Mouse (Mus musculus): ENCODE measurements at regions not wholly inside any gene's neighbourhood (a gene's known extent, or its start where the extent isn't known, plus 50 kb on each side); places are given as distances from the start of the nearest gene placed in this dataset.

- H3K4me2 ChIP-seq (ENCODE audit: low read depth, low read length): no peak overlapping the region
- WGBS: 56% methylated on average over 16 of the region's 16 CpGs
- no peaks in the 10 kb centered on the region for H3K36me3 ChIP-seq (ENCODE audit: control insufficient read depth, insufficient read depth, low read length)
- no peak for ATAC-seq
- no peaks in the 10 kb centered on the region for H3K27me3 ChIP-seq (replicated peaks; ENCODE audit: control insufficient read depth, insufficient read depth, low read length)
- H3K9ac ChIP-seq (ENCODE audit: low read depth, low read length): no peak overlapping the region
- no peaks in the 10 kb centered on the region for H3K4me1 ChIP-seq (ENCODE audit: control insufficient read depth, insufficient read depth, low read length)
- no peaks in the 10 kb centered on the region for H3K9me3 ChIP-seq (ENCODE audit: control insufficient read depth, low read length)
- no peak overlapping the region for H3K4me3 ChIP-seq (ENCODE audit: low read length)
- no peak overlapping the region for H3K27ac ChIP-seq (ENCODE audit: low read length)
Observed at GRCm38 (mm10) chr14:24618226-24619038, 131.5 kb downstream of the Rps24 start.

GRCm38 (mm10) chr14:24631994-24632393 is 145.1 kb downstream of the Rps24 start:
- Histone ChIP-seq H3K4me1 (ENCODE audit: control insufficient read depth, insufficient read depth, low read length) (no peaks in the 10 kb centered on the region), H3K36me3 (ENCODE audit: control insufficient read depth, insufficient read depth, low read length) (no peaks in the 10 kb centered on the region), H3K27ac (ENCODE audit: low read length) (no peak overlapping the region), H3K27me3 (replicated peaks; ENCODE audit: control insufficient read depth, insufficient read depth, low read length) (no peaks in the 10 kb centered on the region), H3K4me3 (ENCODE audit: low read length) (no peak overlapping the region), H3K9me3 (ENCODE audit: control insufficient read depth, low read length) (no peaks in the 10 kb centered on the region), H3K4me2 (ENCODE audit: low read depth, low read length) (no peak overlapping the region), H3K9ac (ENCODE audit: low read depth, low read length) (no peak overlapping the region)
- 87% methylated on average over 1 of the region's 1 CpGs for WGBS
- ATAC-seq: no peak

- no peak overlapping the region for H3K9ac ChIP-seq (ENCODE audit: low read depth, low read length)
- no peak for ATAC-seq
- no peak overlapping the region for H3K4me2 ChIP-seq (ENCODE audit: low read depth, low read length)
- no peaks in the 10 kb centered on the region for H3K36me3 ChIP-seq (ENCODE audit: control insufficient read depth, insufficient read depth, low read length)
- H3K4me3 ChIP-seq (ENCODE audit: low read length): no peak overlapping the region
- H3K27me3 ChIP-seq (replicated peaks; ENCODE audit: control insufficient read depth, insufficient read depth, low read length): no peaks in the 10 kb centered on the region
- H3K4me1 ChIP-seq (ENCODE audit: control insufficient read depth, insufficient read depth, low read length): no peaks in the 10 kb centered on the region
- no peaks in the 10 kb centered on the region for H3K9me3 ChIP-seq (ENCODE audit: control insufficient read depth, low read length)
- WGBS: 64% methylated on average over 5 of the region's 5 CpGs
- H3K27ac ChIP-seq (ENCODE audit: low read length): no peak overlapping the region
Observed at GRCm38 (mm10) chr14:24641853-24642252, 154.9 kb downstream of the Rps24 start.

GRCm38 (mm10) chr14:24644117-24644808 is 157.3 kb downstream of the Rps24 start:
- Histone ChIP-seq H3K4me3 (ENCODE audit: low read length) (no peak overlapping the region), H3K36me3 (ENCODE audit: control insufficient read depth, insufficient read depth, low read length) (no peaks in the 10 kb centered on the region), H3K4me2 (ENCODE audit: low read depth, low read length) (no peak overlapping the region), H3K9ac (ENCODE audit: low read depth, low read length) (no peak overlapping the region), H3K9me3 (ENCODE audit: control insufficient read depth, low read length) (no peaks in the 10 kb centered on the region), H3K27me3 (replicated peaks; ENCODE audit: control insufficient read depth, insufficient read depth, low read length) (no peaks in the 10 kb centered on the region), H3K27ac (ENCODE audit: low read length) (no peak overlapping the region), H3K4me1 (ENCODE audit: control insufficient read depth, insufficient read depth, low read length) (no peaks in the 10 kb centered on the region)
- ATAC-seq: no peak
- 43% methylated on average over 6 of the region's 6 CpGs for WGBS

- H3K27me3 ChIP-seq (replicated peaks; ENCODE audit: control insufficient read depth, insufficient read depth, low read length): no peaks in the 10 kb centered on the region
- no peak overlapping the region for H3K27ac ChIP-seq (ENCODE audit: low read length)
- ATAC-seq: no peak
- no peak overlapping the region for H3K4me3 ChIP-seq (ENCODE audit: low read length)
- no peak overlapping the region for H3K4me2 ChIP-seq (ENCODE audit: low read depth, low read length)
- H3K9ac ChIP-seq (ENCODE audit: low read depth, low read length): no peak overlapping the region
- H3K4me1 ChIP-seq (ENCODE audit: control insufficient read depth, insufficient read depth, low read length): no peaks in the 10 kb centered on the region; the same call in 1 of the 2 replicates
- WGBS: 77% methylated on average over 6 of the region's 6 CpGs
- no peaks in the 10 kb centered on the region for H3K9me3 ChIP-seq (ENCODE audit: control insufficient read depth, low read length)
- no peaks in the 10 kb centered on the region for H3K36me3 ChIP-seq (ENCODE audit: control insufficient read depth, insufficient read depth, low read length)
Observed at GRCm38 (mm10) chr14:24646239-24646848, 159.4 kb downstream of the Rps24 start.

GRCm38 (mm10) chr14:24647722-24648121 is 160.8 kb downstream of the Rps24 start:
- Histone ChIP-seq H3K27ac (ENCODE audit: low read length) (no peak overlapping the region), H3K4me1 (ENCODE audit: control insufficient read depth, insufficient read depth, low read length) (no peaks in the 10 kb centered on the region; the same call in 1 of the 2 replicates), H3K4me2 (ENCODE audit: low read depth, low read length) (no peak overlapping the region), H3K9me3 (ENCODE audit: control insufficient read depth, low read length) (no peaks in the 10 kb centered on the region), H3K9ac (ENCODE audit: low read depth, low read length) (no peak overlapping the region), H3K36me3 (ENCODE audit: control insufficient read depth, insufficient read depth, low read length) (no peaks in the 10 kb centered on the region), H3K27me3 (replicated peaks; ENCODE audit: control insufficient read depth, insufficient read depth, low read length) (no peaks in the 10 kb centered on the region), H3K4me3 (ENCODE audit: low read length) (no peak overlapping the region)
- ATAC-seq: no peak
- WGBS: 84% methylated on average over 4 of the region's 4 CpGs

GRCm38 (mm10) chr14:24650195-24650901 is 163.4 kb downstream of the Rps24 start:
- 0 out of 2 replicates have a peak overlapping the region, but pooled peaks have one; percentile 0 for H3K4me2 ChIP-seq (ENCODE audit: low read depth, low read length)
- no peak overlapping the region for H3K4me3 ChIP-seq (ENCODE audit: low read length)
- H3K4me1 ChIP-seq (ENCODE audit: control insufficient read depth, insufficient read depth, low read length): no peaks in the 10 kb centered on the region; the same call in 1 of the 2 replicates
- ATAC-seq: no peak; the same call in 1 of the 2 replicates
- 43% methylated on average over 7 of the region's 7 CpGs for WGBS
- H3K27ac ChIP-seq (ENCODE audit: low read length): no peak overlapping the region
- no peaks in the 10 kb centered on the region for H3K27me3 ChIP-seq (replicated peaks; ENCODE audit: control insufficient read depth, insufficient read depth, low read length)
- H3K9me3 ChIP-seq (ENCODE audit: control insufficient read depth, low read length): no peaks in the 10 kb centered on the region
- H3K36me3 ChIP-seq (ENCODE audit: control insufficient read depth, insufficient read depth, low read length): no peaks in the 10 kb centered on the region
- H3K9ac ChIP-seq (ENCODE audit: low read depth, low read length): no peak overlapping the region

GRCm38 (mm10) chr14:24650902-24651270 is 164.0 kb downstream of the Rps24 start:
- Histone ChIP-seq H3K4me1 (ENCODE audit: control insufficient read depth, insufficient read depth, low read length) (no peaks in the 10 kb centered on the region; the same call in 1 of the 2 replicates), H3K4me2 (ENCODE audit: low read depth, low read length) (0 out of 2 replicates have a peak overlapping the region, but pooled peaks have one; percentile 0), H3K27ac (ENCODE audit: low read length) (no peak overlapping the region), H3K9me3 (ENCODE audit: control insufficient read depth, low read length) (no peaks in the 10 kb centered on the region), H3K36me3 (ENCODE audit: control insufficient read depth, insufficient read depth, low read length) (no peaks in the 10 kb centered on the region), H3K9ac (ENCODE audit: low read depth, low read length) (no peak overlapping the region), H3K27me3 (replicated peaks; ENCODE audit: control insufficient read depth, insufficient read depth, low read length) (no peaks in the 10 kb centered on the region), H3K4me3 (ENCODE audit: low read length) (no peak overlapping the region)
- ATAC-seq: peak; percentile 60; the same call in 1 of the 2 replicates
- WGBS: 28% methylated on average over 12 of the region's 12 CpGs

- Histone ChIP-seq H3K4me2 (ENCODE audit: low read depth, low read length) (no peak overlapping the region), H3K4me3 (ENCODE audit: low read length) (no peak overlapping the region), H3K9ac (ENCODE audit: low read depth, low read length) (no peak overlapping the region), H3K27ac (ENCODE audit: low read length) (no peak overlapping the region), H3K27me3 (replicated peaks; ENCODE audit: control insufficient read depth, insufficient read depth, low read length) (no peaks in the 10 kb centered on the region), H3K4me1 (ENCODE audit: control insufficient read depth, insufficient read depth, low read length) (no peaks in the 10 kb centered on the region; the same call in 1 of the 2 replicates), H3K36me3 (ENCODE audit: control insufficient read depth, insufficient read depth, low read length) (no peaks in the 10 kb centered on the region), H3K9me3 (ENCODE audit: control insufficient read depth, low read length) (no peaks in the 10 kb centered on the region)
- no peak for ATAC-seq
- WGBS: 64% methylated on average over 2 of the region's 2 CpGs
Observed at GRCm38 (mm10) chr14:24652591-24652990, 165.7 kb downstream of the Rps24 start.

All from intestine, embryonic 16.5 days (tissue).